Mouse (Mus musculus) E14TG2a.4 (cell line): ENCODE results near the gene Cd302.

ENCODE experiments used
- CTCF ChIP-seq: conservative IDR thresholded peaks from 2 replicates; pipeline ENCODE4 v1.5.1; 2014; ENCODE audit warnings: low read length
- NANOG ChIP-seq: IDR thresholded peaks from 2 replicates; pipeline ENCODE4 v1.6.1; 2014; ENCODE audit warnings: borderline replicate concordance, low read length, mixed read lengths

- TF ChIP-seq CTCF (no peak), NANOG (no peak)
These were observed 1.7 kb downstream of the Cd302 start for GRCm38 (mm10) chr2:60282625-60283024.
